Mouse (Mus musculus): ENCODE data around the gene Prodh2. TPM values are rescaled to one million over a fixed set of nuclear protein-coding genes. Genes with fewer than 3 reads are reported as not detected.

Gene Prodh2
- not detected in 2 replicates for total RNA-seq (2017)

DNA sequence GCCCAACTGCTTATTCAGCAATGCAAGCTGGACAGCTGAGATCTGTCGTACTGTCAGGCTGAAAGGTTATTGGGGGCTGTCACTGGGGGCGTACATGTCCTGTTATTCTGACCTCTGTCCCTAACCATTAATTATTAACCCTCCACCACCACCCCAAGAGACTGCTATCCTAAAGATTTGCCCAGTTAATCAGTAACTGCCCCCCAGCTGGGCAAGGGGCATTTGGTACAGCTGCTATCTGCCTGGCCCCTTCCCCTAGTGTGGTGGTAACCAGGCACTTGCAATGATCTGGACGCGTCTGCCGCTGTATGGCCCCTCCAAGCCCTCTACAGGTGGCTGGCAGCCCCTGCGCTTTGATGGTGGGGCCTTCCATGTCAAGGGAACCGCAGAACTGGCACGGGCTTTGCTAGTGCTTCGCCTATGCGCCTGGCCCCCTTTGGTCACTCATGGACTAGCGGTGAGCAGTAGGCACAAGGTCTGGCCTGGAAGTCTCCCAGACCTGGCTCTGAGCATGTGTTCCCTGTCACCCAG, at the start of gene Prodh2:
TSS of gene Prodh2 (plus strand) at position 222 of the 531 bp plus-strand sequence.
- no peak; a peak in 1 of 4 replicates for ATAC-seq (replicated peaks in 1 of 2; ENCODE audit: insufficient read depth in 1 of 2, low FRiP score in 2 of 2, low TSS enrichment in 1 of 2, low read depth in 1 of 2, poor library complexity in 2 of 2, severe bottlenecking in 2 of 2)

DNA sequence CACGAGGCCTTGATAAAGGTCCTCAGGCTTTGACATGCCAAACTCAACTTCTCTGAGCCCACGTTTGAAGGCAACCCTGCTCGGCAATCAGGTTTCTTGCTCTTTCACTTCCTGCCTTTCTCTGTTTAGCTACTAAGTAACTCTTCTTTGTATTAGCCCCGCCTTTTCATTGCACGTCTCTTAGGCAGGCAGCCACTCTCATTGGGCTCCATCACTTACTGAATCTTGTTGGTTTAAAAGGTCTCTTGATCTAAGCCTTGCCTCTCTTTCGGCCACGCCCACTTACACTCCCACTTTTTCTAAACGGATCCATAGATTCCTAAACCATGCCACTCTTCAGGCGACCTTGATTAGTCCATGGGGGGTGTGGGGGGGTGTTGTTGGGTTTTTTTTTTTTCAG, 49.7 kb upstream of the Prodh2 start:
- no peak for ATAC-seq (replicated peaks in 1 of 2; ENCODE audit: insufficient read depth in 1 of 2, low FRiP score in 2 of 2, low TSS enrichment in 1 of 2, low read depth in 1 of 2, poor library complexity in 2 of 2, severe bottlenecking in 2 of 2)

- 0 out of 4 replicates have a peak, but pooled peaks of 1 of the 2 experiments have one; percentile 28 for ATAC-seq (replicated peaks in 1 of 2; ENCODE audit: insufficient read depth in 1 of 2, low FRiP score in 2 of 2, low TSS enrichment in 1 of 2, low read depth in 1 of 2, poor library complexity in 2 of 2, severe bottlenecking in 2 of 2)
These were observed 49.1 kb upstream of the Prodh2 start for GRCm38 (mm10) chr7:30444154-30444970.

DNA sequence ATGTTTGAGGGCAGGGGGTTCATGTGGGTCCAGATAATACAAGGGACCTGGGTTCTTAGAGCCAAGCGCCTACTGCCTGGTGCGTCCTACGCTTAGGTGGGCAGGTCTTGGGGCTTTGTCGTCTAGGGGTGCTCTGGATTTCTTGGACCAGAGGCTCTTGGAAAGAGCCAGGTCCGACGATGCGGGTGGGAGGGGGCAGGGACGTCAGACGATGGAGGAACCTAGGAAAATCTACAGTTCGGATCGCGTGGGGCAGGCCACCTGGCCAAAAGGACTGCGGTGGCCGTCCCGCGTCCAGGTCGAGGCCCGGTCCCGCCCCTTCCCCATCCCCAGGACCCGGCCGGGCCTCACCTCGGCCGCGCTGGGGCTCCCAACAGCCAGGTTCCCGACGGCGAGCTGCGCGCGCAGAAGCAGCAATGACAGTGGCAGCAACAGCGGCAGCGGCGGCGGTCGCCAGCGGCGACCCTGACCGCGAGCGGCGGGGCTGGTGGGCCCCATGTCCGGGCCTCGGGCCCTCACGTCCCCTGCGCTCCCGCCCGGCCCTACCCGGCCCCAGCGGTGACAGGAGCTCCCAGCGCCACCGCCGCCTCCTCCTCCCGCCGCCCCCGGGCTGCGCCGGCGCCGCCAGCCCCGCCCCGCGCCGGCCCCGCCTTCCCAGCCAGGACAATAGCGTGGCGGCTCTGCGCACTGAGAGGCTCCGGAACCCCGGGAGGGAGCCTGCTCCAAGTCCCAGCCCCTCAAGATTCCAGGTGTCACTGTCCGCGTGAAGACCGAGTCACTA, 48.3 kb upstream of the Prodh2 start, which contains the start of gene Aplp1:
TSS of gene Aplp1 (minus strand) at position 565 of the 781 bp plus-strand sequence.
- no peak for ATAC-seq (replicated peaks in 1 of 2; ENCODE audit: insufficient read depth in 1 of 2, low FRiP score in 2 of 2, low TSS enrichment in 1 of 2, low read depth in 1 of 2, poor library complexity in 2 of 2, severe bottlenecking in 2 of 2)

GRCm38 (mm10) chr7:30450241-30450640, 43.2 kb upstream of the Prodh2 start:
- no peak for ATAC-seq (replicated peaks in 1 of 2; ENCODE audit: insufficient read depth in 1 of 2, low FRiP score in 2 of 2, low TSS enrichment in 1 of 2, low read depth in 1 of 2, poor library complexity in 2 of 2, severe bottlenecking in 2 of 2)

GRCm38 (mm10) chr7:30453327-30453726, 40.1 kb upstream of the Prodh2 start:
- no peak for ATAC-seq (replicated peaks in 1 of 2; ENCODE audit: insufficient read depth in 1 of 2, low FRiP score in 2 of 2, low TSS enrichment in 1 of 2, low read depth in 1 of 2, poor library complexity in 2 of 2, severe bottlenecking in 2 of 2)

DNA sequence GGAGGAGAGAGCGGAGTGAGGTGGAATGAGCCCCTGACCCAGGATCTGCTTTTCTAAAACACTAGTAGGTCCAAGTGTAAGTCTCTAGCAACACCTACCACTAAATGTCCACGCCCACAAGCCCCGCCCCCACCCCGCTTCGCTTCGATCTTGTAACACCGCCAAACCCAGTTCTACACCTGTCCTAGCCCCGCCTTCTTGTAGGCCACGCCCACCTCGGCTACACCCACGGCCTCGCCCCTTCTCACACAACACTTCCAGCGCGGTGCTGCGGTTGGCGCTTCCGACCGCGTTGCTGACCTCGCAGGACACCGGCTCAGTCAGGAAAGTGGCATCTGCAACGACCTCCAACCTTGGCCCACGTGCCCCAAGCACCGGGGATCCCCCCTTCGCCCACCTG, 39.7 kb upstream of the Prodh2 start:
- peak; percentile 31 to 76; a peak in 3 of 4 replicates for ATAC-seq (replicated peaks in 1 of 2; ENCODE audit: insufficient read depth in 1 of 2, low FRiP score in 2 of 2, low TSS enrichment in 1 of 2, low read depth in 1 of 2, poor library complexity in 2 of 2, severe bottlenecking in 2 of 2)

DNA sequence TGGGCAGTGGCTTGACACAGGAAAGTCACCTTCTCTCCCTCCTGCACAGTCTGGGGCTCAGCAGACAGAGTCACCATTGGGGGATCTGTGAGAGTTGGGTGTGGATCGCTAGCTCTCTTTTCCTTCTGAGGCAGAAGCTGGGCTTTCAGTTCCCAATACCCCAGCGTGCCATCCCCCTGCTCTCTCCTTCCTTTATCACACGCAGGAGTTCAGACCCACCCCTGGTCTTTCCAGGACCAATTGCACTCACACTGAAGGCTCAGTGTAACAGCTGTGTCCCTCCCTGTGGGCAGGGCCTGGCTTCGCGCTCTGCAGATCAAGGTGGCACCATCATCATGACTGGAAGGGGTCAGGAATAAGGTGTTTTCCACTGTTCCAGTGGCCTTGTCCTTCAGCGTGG, 39.2 kb upstream of the Prodh2 start:
- 0 out of 4 replicates have a peak, but pooled peaks of 1 of the 2 experiments have one; percentile 9 for ATAC-seq (replicated peaks in 1 of 2; ENCODE audit: insufficient read depth in 1 of 2, low FRiP score in 2 of 2, low TSS enrichment in 1 of 2, low read depth in 1 of 2, poor library complexity in 2 of 2, severe bottlenecking in 2 of 2)

- ATAC-seq (replicated peaks in 1 of 2; ENCODE audit: insufficient read depth in 1 of 2, low FRiP score in 2 of 2, low TSS enrichment in 1 of 2, low read depth in 1 of 2, poor library complexity in 2 of 2, severe bottlenecking in 2 of 2) = no peak
These were observed 36.9 kb upstream of the Prodh2 start for GRCm38 (mm10) chr7:30456487-30456886.

GRCm38 (mm10) chr7:30456911-30457628, 36.4 kb upstream of the Prodh2 start:
- ATAC-seq (replicated peaks in 1 of 2; ENCODE audit: insufficient read depth in 1 of 2, low FRiP score in 2 of 2, low TSS enrichment in 1 of 2, low read depth in 1 of 2, poor library complexity in 2 of 2, severe bottlenecking in 2 of 2) = no peak

DNA sequence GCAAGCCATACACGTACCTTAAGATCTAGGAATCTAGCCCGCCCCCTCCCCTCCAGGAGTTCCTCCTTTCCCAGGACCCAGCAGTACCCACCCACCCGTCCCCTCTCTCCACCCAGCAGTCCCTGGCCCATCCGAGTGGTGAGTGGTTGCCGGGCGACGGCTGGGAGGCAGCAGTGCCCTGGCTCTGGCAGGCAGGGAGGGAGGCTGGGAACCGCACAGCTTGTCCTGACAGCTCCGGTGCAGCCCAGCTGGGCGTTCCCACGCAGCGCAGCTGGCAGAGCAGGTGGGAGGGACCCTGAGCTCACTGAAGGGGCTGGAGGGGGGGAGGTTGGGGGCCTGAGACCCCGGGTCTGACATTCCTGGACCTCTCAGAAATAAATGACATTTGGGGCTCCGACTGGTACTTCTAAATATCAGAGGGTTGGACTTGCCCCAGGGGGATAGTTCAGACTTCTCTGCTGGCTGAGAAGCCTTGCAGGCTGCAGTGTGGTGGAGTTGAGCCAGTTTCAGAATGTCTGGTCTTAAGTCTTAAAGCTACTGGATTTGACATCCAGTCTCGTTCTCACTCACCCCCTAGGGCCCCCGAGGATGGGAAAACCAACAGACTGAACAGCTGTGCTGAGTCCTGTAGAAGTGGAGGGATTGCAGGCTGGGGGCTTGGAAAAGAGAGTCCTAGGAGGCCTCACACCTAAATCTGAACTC, 35.6 kb upstream of the Prodh2 start, which contains the start of the genes Kirrel2 and Nphs1:
TSS of gene Kirrel2 (minus strand) at position 62 of the 702 bp plus-strand sequence.
TSS of gene Nphs1 (plus strand) at position 687 of the 702 bp plus-strand sequence.
- ATAC-seq (replicated peaks in 1 of 2; ENCODE audit: insufficient read depth in 1 of 2, low FRiP score in 2 of 2, low TSS enrichment in 1 of 2, low read depth in 1 of 2, poor library complexity in 2 of 2, severe bottlenecking in 2 of 2) = no peak

GRCm38 (mm10) chr7:30459484-30459883, 33.9 kb upstream of the Prodh2 start:
- ATAC-seq (replicated peaks in 1 of 2; ENCODE audit: insufficient read depth in 1 of 2, low FRiP score in 2 of 2, low TSS enrichment in 1 of 2, low read depth in 1 of 2, poor library complexity in 2 of 2, severe bottlenecking in 2 of 2) = no peak

- ATAC-seq (replicated peaks in 1 of 2; ENCODE audit: insufficient read depth in 1 of 2, low FRiP score in 2 of 2, low TSS enrichment in 1 of 2, low read depth in 1 of 2, poor library complexity in 2 of 2, severe bottlenecking in 2 of 2) = no peak
These were observed 29.9 kb upstream of the Prodh2 start for GRCm38 (mm10) chr7:30463568-30463967.

DNA sequence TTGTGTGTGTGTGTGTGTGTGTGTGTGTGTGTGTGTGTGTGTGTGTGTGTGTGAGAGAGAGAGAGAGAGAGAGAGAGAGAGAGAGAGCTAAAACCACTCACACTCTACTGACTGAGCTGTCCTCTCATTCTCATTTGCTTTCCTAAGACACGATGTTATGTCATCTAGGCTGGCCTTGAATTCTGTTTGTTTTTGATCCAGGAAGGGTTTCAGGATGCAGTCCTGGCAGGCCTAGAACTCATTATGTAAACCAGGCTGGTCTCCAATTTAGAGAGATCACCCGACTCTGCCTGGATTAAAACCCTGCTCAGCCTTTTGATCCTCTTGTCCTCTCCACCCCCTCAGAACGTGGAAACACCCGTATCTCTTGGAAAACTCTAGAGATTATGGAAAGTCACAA, 29.4 kb upstream of the Prodh2 start:
- ATAC-seq (replicated peaks in 1 of 2; ENCODE audit: insufficient read depth in 1 of 2, low FRiP score in 2 of 2, low TSS enrichment in 1 of 2, low read depth in 1 of 2, poor library complexity in 2 of 2, severe bottlenecking in 2 of 2) = no peak

GRCm38 (mm10) chr7:30464816-30465300, 28.6 kb upstream of the Prodh2 start:
- no peak for ATAC-seq (replicated peaks in 1 of 2; ENCODE audit: insufficient read depth in 1 of 2, low FRiP score in 2 of 2, low TSS enrichment in 1 of 2, low read depth in 1 of 2, poor library complexity in 2 of 2, severe bottlenecking in 2 of 2)

GRCm38 (mm10) chr7:30472411-30472810, 21.0 kb upstream of the Prodh2 start:
- peak; percentile 32 to 68; a peak in 2 of 4 replicates for ATAC-seq (replicated peaks in 1 of 2; ENCODE audit: insufficient read depth in 1 of 2, low FRiP score in 2 of 2, low TSS enrichment in 1 of 2, low read depth in 1 of 2, poor library complexity in 2 of 2, severe bottlenecking in 2 of 2)

All from hematopoietic stem cell, adult 5-6 weeks (primary cell).